Mouse (Mus musculus) cerebellum, adult 2 months (tissue): ENCODE results near the gene Plcl2.

Experiments used
- CTCF ChIP-seq: fragments of 200-500 bp; IDR thresholded peaks from 2 replicates; pipeline ENCODE4 v1.5.1; 2011; ENCODE audit warnings: low read depth, mild to moderate bottlenecking, control low read depth, low read length, moderate library complexity, borderline replicate concordance; ENCODE audit not compliant: insufficient read depth
- POLR2A ChIP-seq: fragments of 200-500 bp; IDR thresholded peaks from 2 replicates; pipeline ENCODE4 v1.6.1; 2011; ENCODE audit warnings: low read length, control low read depth, borderline replicate concordance; ENCODE audit not compliant: insufficient read depth

- TF ChIP-seq POLR2A (no peak), CTCF (no peak)
Measured at GRCm38 (mm10) chr17:50487058-50487618, 22.1 kb upstream of the Plcl2 start.
